Mouse (Mus musculus) splenic B cell, adult 2 months (primary cell): ENCODE data around the gene Myh2.
A peak's percentile ranks its signal among the peaks of the same experiment; 100 is the strongest.

Experiments used
- DNase-seq: peaks from one replicate; pipeline ENCODE4 v3.0.0-alpha.2; 2011; ENCODE audit warnings: low read depth, low spot score
- H3K27me3 ChIP-seq: 2 replicates; pipeline ENCODE4 v1.6.1; 2012; ENCODE audit warnings: mild to moderate bottlenecking, low read length, moderate library complexity, mixed read lengths; ENCODE audit not compliant: control insufficient read depth, poor library complexity, insufficient read depth, severe bottlenecking
- H3K36me3 ChIP-seq: 2 replicates; pipeline ENCODE4 v1.6.1; 2012; ENCODE audit warnings: mild to moderate bottlenecking, low read length, moderate library complexity, mixed read lengths; ENCODE audit not compliant: control insufficient read depth, poor library complexity, insufficient read depth, severe bottlenecking

Gene Myh2

GRCm38 (mm10) chr11:67146409-67147282 is 24.2 kb upstream of the Myh2 start:
- Histone ChIP-seq H3K36me3 (no peaks in the 10 kb centered on the region), H3K27me3 (no peaks in the 10 kb centered on the region)
- DNase-seq: peak; percentile 3

DNA sequence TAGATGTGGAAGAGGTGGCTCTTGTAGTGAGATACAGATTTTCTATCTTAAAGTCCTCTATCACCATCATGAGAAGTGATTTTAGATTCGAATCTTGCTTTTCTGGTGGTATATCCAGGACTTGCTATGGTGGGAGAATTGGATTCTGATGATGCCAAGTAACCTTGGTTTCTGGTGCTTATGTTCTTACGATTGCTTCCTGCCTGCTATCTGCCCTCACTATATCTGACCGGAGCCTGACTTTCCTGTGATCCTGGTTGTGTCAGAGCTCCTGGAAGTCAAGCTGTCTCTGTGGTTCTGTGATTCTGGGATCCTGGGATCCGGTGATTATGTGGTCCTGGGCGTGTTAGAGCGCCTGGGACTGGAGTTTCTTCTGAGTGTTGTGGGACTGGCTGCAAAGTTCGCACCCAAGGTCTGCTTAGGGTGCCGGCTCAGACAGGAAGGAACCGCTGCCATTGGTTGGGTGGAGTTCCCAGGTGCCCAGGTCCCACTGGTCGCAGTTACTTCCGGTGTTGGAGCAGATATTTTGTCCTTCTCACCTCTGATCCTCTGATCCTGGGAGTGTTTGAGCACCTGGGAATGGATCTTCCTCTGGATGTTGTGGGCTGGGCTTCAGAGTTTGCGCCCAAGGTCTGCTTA is 23.4 kb upstream of the Myh2 start:
- H3K36me3 ChIP-seq: no peaks in the 10 kb centered on the region
- no peak for DNase-seq
- no peaks in the 10 kb centered on the region for H3K27me3 ChIP-seq

DNA sequence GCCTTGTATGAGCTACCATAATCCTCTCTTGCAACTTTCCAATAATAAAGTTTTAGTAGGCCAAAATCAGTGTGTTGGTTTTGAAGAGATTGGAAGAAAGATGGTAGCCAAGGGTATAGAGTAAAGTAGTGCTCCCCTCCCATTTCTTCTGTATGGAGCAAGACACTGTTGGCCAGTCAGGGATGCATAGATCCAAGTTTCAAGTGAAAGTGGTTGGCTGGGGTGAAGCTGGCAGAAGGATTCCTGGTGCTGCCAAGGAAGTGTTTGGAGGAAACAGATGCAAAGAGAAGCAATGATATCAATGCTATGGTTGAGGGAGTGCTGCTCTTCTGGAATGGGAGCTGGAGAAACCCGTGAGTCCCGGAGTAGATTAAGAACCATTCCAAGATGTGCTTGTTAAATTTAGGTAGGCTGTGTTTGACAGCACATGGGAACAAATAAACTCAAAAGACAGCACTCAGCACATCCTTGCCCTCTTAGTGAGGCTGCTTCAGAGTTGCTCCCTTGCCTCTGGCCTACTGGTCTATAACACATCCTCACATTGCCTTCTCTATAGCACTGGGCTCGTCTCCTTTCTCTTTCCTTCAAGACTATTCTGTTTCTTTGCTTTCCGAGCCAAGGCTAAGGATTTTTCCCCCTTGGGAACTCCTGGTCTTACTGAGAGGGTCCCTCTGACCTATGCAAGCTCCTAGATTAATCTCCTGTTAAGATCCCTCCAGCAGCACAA is 22.4 kb upstream of the Myh2 start:
- Histone ChIP-seq H3K27me3 (no peaks in the 10 kb centered on the region), H3K36me3 (no peaks in the 10 kb centered on the region)
- no peak for DNase-seq

GRCm38 (mm10) chr11:67150237-67150636 is 20.6 kb upstream of the Myh2 start:
- no peak for DNase-seq
- H3K36me3 ChIP-seq: no peaks in the 10 kb centered on the region

DNA sequence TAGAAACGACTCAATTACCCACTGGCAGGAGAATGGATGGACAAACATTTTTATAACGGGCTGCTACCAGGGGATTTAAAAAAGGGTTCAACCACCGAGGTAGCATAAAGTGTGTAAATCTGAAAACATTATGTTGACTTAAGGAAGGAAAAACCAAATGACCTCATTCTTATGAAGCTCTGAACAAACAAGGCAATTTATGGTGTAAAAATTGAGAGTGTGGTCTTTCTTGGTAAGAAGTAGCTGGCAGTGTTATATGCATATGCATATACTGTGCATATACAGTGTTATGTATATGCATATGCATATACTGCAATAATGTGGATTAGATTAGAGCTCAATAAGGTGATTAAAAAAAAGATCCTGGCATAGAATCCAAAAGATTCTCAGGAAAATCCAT is 19.7 kb upstream of the Myh2 start:
- no peaks in the 10 kb centered on the region for H3K27me3 ChIP-seq
- DNase-seq: no peak
- H3K36me3 ChIP-seq: no peaks in the 10 kb centered on the region

More at GRCm38 (mm10) chr11:67150237-67150636, 20.6 kb upstream of the Myh2 start:
- no peaks in the 10 kb centered on the region for H3K27me3 ChIP-seq

GRCm38 (mm10) chr11:67151651-67152630 is 18.9 kb upstream of the Myh2 start:
- Histone ChIP-seq H3K27me3 (no peaks in the 10 kb centered on the region), H3K36me3 (no peaks in the 10 kb centered on the region)
- DNase-seq: no peak

DNA sequence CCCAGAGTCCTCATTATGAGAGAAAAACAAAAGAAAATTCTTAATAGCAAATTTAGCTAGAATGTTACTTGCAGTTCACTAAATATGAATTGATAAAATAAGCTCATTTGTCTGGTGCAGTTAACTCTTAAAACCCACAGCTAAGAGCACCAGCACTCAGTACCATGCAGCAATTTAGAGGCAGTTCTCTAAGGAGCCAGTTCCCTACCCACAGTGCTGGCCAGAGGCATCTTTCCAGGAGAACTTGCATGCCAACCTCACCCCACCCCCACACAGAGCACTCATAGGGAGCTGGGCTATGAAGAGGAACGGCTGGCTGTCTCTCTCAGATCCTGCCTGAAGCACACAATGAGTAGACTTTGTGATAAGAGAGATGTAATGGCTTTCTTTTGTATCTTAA is 17.7 kb upstream of the Myh2 start:
- H3K36me3 ChIP-seq: no peaks in the 10 kb centered on the region
- H3K27me3 ChIP-seq: no peaks in the 10 kb centered on the region
- DNase-seq: no peak

DNA sequence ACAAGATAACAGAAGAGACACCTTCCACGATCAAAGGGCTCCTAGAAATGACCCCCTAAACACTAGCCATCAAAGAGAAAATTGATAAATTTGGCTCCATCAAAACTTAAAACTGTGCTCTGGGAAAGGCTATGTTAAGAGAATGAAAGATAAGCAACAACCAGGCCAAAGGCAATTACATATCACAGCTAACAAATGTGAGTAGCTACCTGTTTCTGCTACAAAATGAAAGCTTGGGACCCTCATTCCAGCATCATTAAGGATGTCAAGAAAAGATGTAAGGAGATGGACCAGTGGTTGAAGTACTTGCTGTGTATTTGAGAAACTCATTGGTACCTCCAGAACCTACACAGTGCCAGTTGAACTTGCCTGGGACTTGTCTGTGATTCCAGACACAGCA is 17.0 kb upstream of the Myh2 start:
- no peak for DNase-seq
- H3K27me3 ChIP-seq: no peaks in the 10 kb centered on the region
- H3K36me3 ChIP-seq: no peaks in the 10 kb centered on the region

- DNase-seq: no peak
- no peaks in the 10 kb centered on the region for H3K27me3 ChIP-seq
Observed at GRCm38 (mm10) chr11:67155650-67156049, 15.2 kb upstream of the Myh2 start.

DNA sequence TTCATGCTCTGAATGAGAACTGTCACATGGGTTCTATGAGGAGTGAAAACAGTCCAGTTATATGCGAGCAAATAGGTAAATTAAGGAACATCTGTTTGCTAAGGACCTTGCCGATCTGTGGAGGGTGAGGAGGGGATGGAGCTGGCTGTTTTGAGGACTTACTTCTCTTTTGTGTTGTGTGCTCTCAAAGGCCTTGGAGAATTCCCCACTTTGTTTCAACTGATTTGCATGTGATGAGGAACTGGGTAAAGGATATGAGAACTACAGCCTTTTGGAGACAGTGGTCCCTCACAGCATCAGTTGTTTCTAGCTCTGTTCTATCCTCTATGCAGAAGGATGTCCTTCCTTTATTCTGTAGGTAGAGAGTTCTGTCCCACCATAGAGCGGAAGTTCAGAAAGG is 10.7 kb upstream of the Myh2 start:
- peak; percentile 39 for DNase-seq
- H3K27me3 ChIP-seq: no peaks in the 10 kb centered on the region
- H3K36me3 ChIP-seq: no peaks in the 10 kb centered on the region

More at GRCm38 (mm10) chr11:67155650-67156049, 15.2 kb upstream of the Myh2 start:
- H3K36me3 ChIP-seq: no peaks in the 10 kb centered on the region

- no peaks in the 10 kb centered on the region for H3K36me3 ChIP-seq
- DNase-seq: no peak
- no peaks in the 10 kb centered on the region for H3K27me3 ChIP-seq
Observed at GRCm38 (mm10) chr11:67163701-67164100, 7.1 kb upstream of the Myh2 start.

DNA sequence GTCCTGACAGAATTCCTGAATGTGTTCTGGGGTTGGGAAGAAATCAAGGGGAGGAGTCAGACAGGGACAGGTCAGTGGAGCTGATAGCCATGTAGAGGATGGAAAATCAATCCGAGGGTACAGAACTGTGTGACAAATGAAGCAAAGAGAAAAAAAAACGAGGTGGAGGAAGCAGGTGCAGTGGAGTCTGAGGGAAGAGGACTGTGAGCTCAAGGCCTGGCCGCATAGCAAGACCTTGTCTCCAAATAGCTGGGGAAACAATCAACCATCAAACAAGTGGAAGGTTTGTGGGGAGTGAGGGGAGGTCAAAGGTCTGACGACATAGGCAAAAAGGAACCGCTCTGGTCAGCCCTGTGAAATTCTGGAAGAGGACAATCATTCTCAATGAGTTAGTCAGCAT is 6.0 kb upstream of the Myh2 start:
- Histone ChIP-seq H3K27me3 (no peaks in the 10 kb centered on the region), H3K36me3 (no peaks in the 10 kb centered on the region)
- no peak for DNase-seq

- Histone ChIP-seq H3K36me3 (no peaks in the 10 kb centered on the region), H3K27me3 (no peaks in the 10 kb centered on the region)
- no peak for DNase-seq
Observed at GRCm38 (mm10) chr11:67169301-67169700, 1.5 kb upstream of the Myh2 start.

DNA sequence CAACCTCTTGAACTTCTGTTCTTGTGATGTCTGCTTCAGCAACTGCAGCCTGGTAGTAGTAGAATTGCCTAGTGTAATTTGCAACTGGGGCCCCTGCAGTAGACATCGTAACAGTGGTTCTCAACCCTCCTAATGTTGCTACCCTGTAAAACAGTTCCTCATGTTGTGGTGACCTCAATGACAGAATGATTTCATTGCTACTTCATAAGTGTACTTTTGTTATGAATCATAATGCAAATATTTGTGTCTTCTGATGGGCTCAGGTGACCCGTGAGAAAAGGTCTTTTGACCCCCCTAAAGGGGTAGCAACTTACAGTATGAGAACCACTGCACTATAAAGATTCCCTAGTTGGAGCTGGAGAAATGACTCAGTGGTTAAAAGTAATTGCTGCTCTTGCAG is 1.6 kb downstream of the Myh2 start:
- no peak for DNase-seq
- Histone ChIP-seq H3K27me3 (no peaks in the 10 kb centered on the region), H3K36me3 (no peaks in the 10 kb centered on the region)
